ENCODE assay signal across 10 mouse cellular contexts in the genomic region with DNA sequence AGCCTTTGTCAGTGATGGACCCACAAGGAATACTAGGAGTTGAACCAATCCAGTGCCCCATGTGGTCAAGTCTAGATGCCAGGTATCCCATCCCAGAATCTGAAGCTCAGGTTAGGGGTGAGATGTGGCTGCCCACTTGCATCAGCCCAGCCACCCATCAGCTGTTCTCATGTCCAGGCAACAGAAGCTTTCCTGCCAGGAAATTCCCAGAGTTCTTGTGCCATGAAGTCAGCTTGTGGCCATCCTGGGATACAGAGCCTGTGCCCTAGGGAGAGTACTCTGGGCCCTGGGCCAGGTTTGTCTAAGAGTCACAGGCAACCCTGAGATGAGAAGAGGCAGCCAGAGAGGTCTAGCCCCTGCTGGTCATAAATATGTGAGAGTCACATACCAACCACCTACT. TPM values are rescaled to one million over a fixed set of nuclear protein-coding genes. Genes with fewer than 3 reads are reported as not detected.
DNase-seq lines count a peak whose midpoint lies in the region; ATAC-seq lines count a peak whose summit lies in the region.
"Had no signal": no experiment of that assay in that cellular context is flagged by ENCODE, and none has a peak within 500 bp of the region (broad histone marks: within the 10 kb centered on the region; RNA-seq: fewer than 3 reads in every experiment).

No protein-coding gene starts in this region.

- DNase-seq in kidney, adult 18-20 months, result peak; percentile 71
- DNase-seq in adrenal gland, postnatal 25 days, result peak; percentile 49
- DNase-seq in heart, postnatal 25 days (ENCODE audit: low spot score), result peak; percentile 56
- peak; percentile 72 for DNase-seq in lung, postnatal 10 days
- DNase-seq in left cerebral cortex, postnatal 14 days (ENCODE audit: low spot score in 2 of 2), result no peak
- no peak for DNase-seq in spleen, adult 18-20 months
- no peak for DNase-seq in cerebellum, adult 9-11 months
- DNase-seq: right cerebral cortex, adult 18-20 months had no signal

- no peaks in the 10 kb centered on the region for H3K27me3 ChIP-seq in kidney, embryonic 14.5 days (ENCODE audit: control insufficient read depth, insufficient read depth, low read length)

- no peaks in the 10 kb centered on the region for H3K36me3 ChIP-seq in kidney, embryonic 14.5 days (ENCODE audit: control insufficient read depth, insufficient read depth, low read length)

- H3K9ac ChIP-seq in kidney, embryonic 14.5 days (ENCODE audit: low read depth, low read length), result no peak overlapping the region

- peaks cover 23% of the 10 kb centered on the region for H3K4me1 ChIP-seq in kidney, embryonic 14.5 days (ENCODE audit: control insufficient read depth, insufficient read depth, low read length)

- H3K4me2 ChIP-seq in kidney, embryonic 14.5 days (replicated peaks; ENCODE audit: low read depth, low read length), result no peak overlapping the region

- H3K9me3 ChIP-seq in kidney, embryonic 14.5 days (ENCODE audit: control insufficient read depth, low read length), result no peaks in the 10 kb centered on the region

- ATAC-seq in kidney, embryonic 14.5 days (ENCODE audit: low FRiP score, low TSS enrichment), result no peak

- intact Hi-C loops in heart, postnatal 25 days (cut with DNase I), result no loop called here
- intact Hi-C loops in left cerebral cortex, postnatal 14 days (cut with DNase I), result no loop called here

- no peak overlapping the region for H3K27ac ChIP-seq in kidney, embryonic 14.5 days (ENCODE audit: low read depth, low read length)

- no peak overlapping the region for H3K4me3 ChIP-seq in kidney, embryonic 14.5 days (ENCODE audit: low read length)

RNA-seq across cellular contexts. Expression of a gene that starts 2.3 kb away (rescaled TPM):
- 8.3 and 10.4 TPM in 2 replicates for polyA plus RNA-seq in kidney, embryonic 14.5 days (2014; fragmentation: Nextera tagmentation; extraction: Ambion mirVana)
- total RNA-seq in adrenal gland, postnatal 25 days (2021), result 9.5 and 15.1 TPM in 2 replicates
- total RNA-seq in heart, postnatal 25 days (2021), result 10 to 100 TPM; 35.9 to 36.0 TPM
- total RNA-seq in left cerebral cortex, postnatal 14 days (2021), result 10 to 100 TPM; 35.0 to 36.6 TPM

RNA-seq across cellular contexts. Expression of a gene that starts 42.2 kb away (rescaled TPM):
- polyA plus RNA-seq in kidney, embryonic 14.5 days (2014; fragmentation: Nextera tagmentation; extraction: Ambion mirVana), result 20.3 and 26.2 TPM in 2 replicates
- total RNA-seq in adrenal gland, postnatal 25 days (2021), result 3.5 and 5.8 TPM in 2 replicates
- total RNA-seq in heart, postnatal 25 days (2021), result 1 to 10 TPM; 8.9 to 9.3 TPM
- total RNA-seq in left cerebral cortex, postnatal 14 days (2021), result 10 to 100 TPM in 1 of 2 experiments, 1 to 10 TPM in 1; 8.9 to 10.4 TPM

RNA-seq across cellular contexts. Expression of a gene that starts 42.2 kb away (rescaled TPM):
- polyA plus RNA-seq in kidney, embryonic 14.5 days (2014; fragmentation: Nextera tagmentation; extraction: Ambion mirVana), result 1.1 and 1.2 TPM in 2 replicates
- total RNA-seq in adrenal gland, postnatal 25 days (2021), result 0.97 TPM in 1 of 2 replicates, not detected in the other
- total RNA-seq in heart, postnatal 25 days (2021), result under 1 TPM in 1 of 2 experiments, not detected in 1; 0.10 TPM
- 1 to 10 TPM; 1.1 to 2.1 TPM for total RNA-seq in left cerebral cortex, postnatal 14 days (2021)
- total RNA-seq: common myeloid progenitor, adult 5-6 weeks had no signal

RNA-seq across cellular contexts. Expression of a gene that starts 57.9 kb away (rescaled TPM):
- 28.3 and 42.4 TPM in 2 replicates for polyA plus RNA-seq in kidney, embryonic 14.5 days (2014; fragmentation: Nextera tagmentation; extraction: Ambion mirVana)
- total RNA-seq in adrenal gland, postnatal 25 days (2021), result 1,800 and 1,888 TPM in 2 replicates
- 1 to 10 TPM; 5.2 to 5.4 TPM for total RNA-seq in heart, postnatal 25 days (2021)
- total RNA-seq in left cerebral cortex, postnatal 14 days (2021), result 100 to 1,000 TPM; 175 to 191 TPM

Comparison
In these comparisons a context has a peak if more than half of its experiments do, and no peak if none do; other contexts are left out.
1. DNase-seq: peak in kidney, adult 18-20 months (single experiment), adrenal gland, postnatal 25 days (single experiment), heart, postnatal 25 days (single experiment) and lung, postnatal 10 days (single experiment); none in left cerebral cortex, postnatal 14 days (0 of 2), spleen, adult 18-20 months (0 of 2) and cerebellum, adult 9-11 months (single experiment).